Comparison of ENCODE assay signal across 8 mouse cellular contexts in genomic region chr11:99041051-99041729, GRCm38 (mm10). TPM values are rescaled to one million over a fixed set of nuclear protein-coding genes. Genes with fewer than 3 reads are reported as not detected.
DNase-seq lines count a peak whose midpoint lies in the region; ATAC-seq lines count a peak whose summit lies in the region.

Gene Igfbp4 (plus strand): TSS chr11:99041244.

- peaks cover 15% of the 10 kb centered on the region for H3K4me1 ChIP-seq in hindbrain, embryonic 14.5 days (replicated peaks; ENCODE audit: control insufficient read depth, insufficient read depth, low read length)

- H3K9me3 ChIP-seq in hindbrain, embryonic 14.5 days (ENCODE audit: control insufficient read depth, low read length), result no peaks in the 10 kb centered on the region

- WGBS in hindbrain, embryonic 14.5 days, result 0% methylated on average over 63 of the region's 63 CpGs

- H3K9ac ChIP-seq in hindbrain, embryonic 14.5 days, result peak within 1 kb of the TSS; percentile 85

- no peak for ATAC-seq in cerebellum, adult (ENCODE audit: insufficient number of reproducible peaks, low FRiP score, low TSS enrichment)
- ATAC-seq in hindbrain, embryonic 14.5 days (ENCODE audit: low FRiP score), result peak; percentile 47
- ATAC-seq in megakaryocyte, adult 5-6 weeks (ENCODE audit: poor library complexity, severe bottlenecking), result peak; percentile 16

- peak; percentile 69 to 84 for DNase-seq in cerebellum, postnatal 14 days
- DNase-seq in cerebellum, postnatal 4 days (ENCODE audit: low spot score in 2 of 2), result peak; percentile 52 to 71
- peak; percentile 46 to 55 for DNase-seq in gastrocnemius, adult 8-10 months (ENCODE audit: low spot score in 2 of 2)
- DNase-seq in hindbrain, embryonic 14.5 days (ENCODE audit: low spot score), result peak; percentile 61
- DNase-seq in left cerebral cortex, postnatal 14 days (ENCODE audit: low spot score in 2 of 2), result peak in 1 of 2 experiments; percentile 49
- DNase-seq in right cerebral cortex, postnatal 14 days, result peak; percentile 67

- peak within 1 kb of the TSS; percentile 66 for H3K4me3 ChIP-seq in hindbrain, embryonic 14.5 days (replicated peaks; ENCODE audit: low read length)

- intact Hi-C loops in left cerebral cortex, postnatal 14 days (cut with DNase I), result loop anchor here (5.0 kb wide), 1 partner anchor 81 kb away; no protein-coding TSS in a partner anchor

- H3K36me3 ChIP-seq in hindbrain, embryonic 14.5 days (replicated peaks; ENCODE audit: control insufficient read depth, insufficient read depth), result no peaks in the 10 kb centered on the region

- H3K4me2 ChIP-seq in hindbrain, embryonic 14.5 days (replicated peaks), result peak within 1 kb of the TSS; percentile 100

- H3K27ac ChIP-seq in hindbrain, embryonic 14.5 days, result peak within 1 kb of the TSS; percentile 85

- H3K27me3 ChIP-seq in hindbrain, embryonic 14.5 days (ENCODE audit: control insufficient read depth, insufficient read depth, low read length), result no peaks in the 10 kb centered on the region

RNA-seq across cellular contexts. Expression of gene Igfbp4, which starts in this region (rescaled TPM):
- total RNA-seq in gastrocnemius, adult 8-10 months (2022), result 10 to 100 TPM; 23.4 to 50.7 (median 34.4) TPM
- polyA plus RNA-seq in hindbrain, embryonic 14.5 days (2014; fragmentation: Nextera tagmentation; extraction: Ambion mirVana), result 127 and 142 TPM in 2 replicates
- 100 to 1,000 TPM in 1 of 2 experiments, 10 to 100 TPM in 1; 98.7 to 107 TPM for total RNA-seq in left cerebral cortex, postnatal 14 days (2021)
- total RNA-seq in megakaryocyte, adult 5-6 weeks (2015), result 16.0 and 17.3 TPM in 2 replicates
- 31.3 and 33.3 TPM in 2 replicates for total RNA-seq in megakaryocyte, adult 5-6 weeks (2017)
